Mouse (Mus musculus) E14TG2a.4 (cell line): Measurements from ENCODE around the gene Irx4.

Source experiments
- H3K27me3 ChIP-seq: 2 replicates; pipeline ENCODE4 v1.6.1; 2014; ENCODE audit warnings: low read length, control low read depth; ENCODE audit not compliant: insufficient read depth
- H3K36me3 ChIP-seq: 2 replicates; pipeline ENCODE4 v1.6.1; 2014; ENCODE audit warnings: low read length, control low read depth; ENCODE audit not compliant: insufficient read depth
- H3K4me1 ChIP-seq: replicated peaks from 2 replicates; pipeline ENCODE4 v1.6.1; 2014; ENCODE audit warnings: low read depth, low read length, control low read depth
- H3K4me3 ChIP-seq: replicated peaks from 2 replicates; pipeline ENCODE4 v1.5.1; 2014; ENCODE audit warnings: mild to moderate bottlenecking, low read length
- H3K9me3 ChIP-seq: 2 replicates; pipeline ENCODE4 v1.6.1; 2014; ENCODE audit warnings: low read length, control low read depth
- CTCF ChIP-seq: conservative IDR thresholded peaks from 2 replicates; pipeline ENCODE4 v1.5.1; 2014; ENCODE audit warnings: low read length
- NANOG ChIP-seq: IDR thresholded peaks from 2 replicates; pipeline ENCODE4 v1.6.1; 2014; ENCODE audit warnings: borderline replicate concordance, low read length, mixed read lengths
- POU5F1 ChIP-seq: IDR thresholded peaks from 2 replicates; pipeline ENCODE4 v1.6.1; 2014; ENCODE audit warnings: low read length, borderline replicate concordance

The Irx4 gene

DNA sequence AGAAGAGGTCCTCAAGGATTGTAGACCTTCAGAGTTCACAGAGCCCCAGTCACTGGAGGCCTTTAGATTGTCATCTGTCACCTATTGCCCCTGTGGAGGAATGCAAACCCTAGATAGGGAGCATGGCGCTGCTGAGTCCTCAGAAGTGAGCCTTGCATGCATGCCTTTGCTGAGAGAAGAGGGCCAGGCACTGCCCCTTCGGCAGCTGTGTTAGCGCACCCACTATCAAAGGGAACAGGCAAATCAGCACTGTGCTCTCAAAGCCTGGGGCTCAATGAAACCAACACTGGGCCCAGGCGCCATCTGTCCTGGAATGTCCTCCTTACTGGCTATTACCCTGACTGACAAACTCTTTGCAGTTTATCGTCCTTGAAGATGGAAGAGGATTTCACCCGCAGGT, 44.5 kb downstream of the Irx4 start:
- peaks cover 35% of the 10 kb centered on the region for H3K4me1 ChIP-seq
- H3K36me3 ChIP-seq = no peaks in the 10 kb centered on the region
- H3K4me3 ChIP-seq = no peak overlapping the region
- peaks cover 18% of the 10 kb centered on the region for H3K27me3 ChIP-seq
- no peaks in the 10 kb centered on the region for H3K9me3 ChIP-seq
- no peak for TF ChIP-seq CTCF
- TF ChIP-seq NANOG = no peak
- TF ChIP-seq POU5F1 = no peak

DNA sequence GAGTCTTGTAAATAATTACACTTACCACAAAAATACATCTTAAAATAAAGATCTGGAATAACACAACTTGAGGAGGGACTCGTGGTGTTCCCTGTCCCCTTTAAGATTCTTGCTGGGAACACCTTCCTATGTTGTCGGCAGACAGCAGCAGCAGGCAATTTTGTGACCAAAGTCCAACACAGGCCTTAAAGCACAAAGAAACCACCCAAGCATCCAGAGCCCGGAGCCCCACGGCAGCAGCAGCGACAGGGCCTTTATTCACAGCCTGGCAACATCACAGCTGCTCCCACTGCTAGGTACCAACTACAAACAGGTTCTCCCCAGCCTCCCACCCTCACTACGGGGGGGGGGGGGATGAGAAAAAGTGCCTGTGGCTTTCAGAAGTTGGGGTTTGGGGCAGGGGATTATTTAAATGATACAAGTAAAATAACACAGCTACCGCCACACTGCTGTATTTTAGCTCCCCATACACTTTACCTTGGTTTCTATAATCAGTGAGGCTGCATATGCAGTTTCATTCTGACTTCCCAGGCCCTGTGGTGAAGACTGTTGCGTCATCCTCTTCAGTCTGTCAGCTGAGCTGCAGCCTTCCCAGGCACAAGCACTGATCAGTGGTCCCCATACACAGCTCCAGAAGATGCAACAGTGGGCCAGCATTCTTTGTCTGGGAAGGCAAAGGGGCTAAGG, 45.3 kb downstream of the Irx4 start:
- Histone ChIP-seq H3K36me3 (no peaks in the 10 kb centered on the region), H3K4me3 (no peak overlapping the region), H3K4me1 (peaks cover 41% of the 10 kb centered on the region), H3K27me3 (peaks cover 21% of the 10 kb centered on the region), H3K9me3 (no peaks in the 10 kb centered on the region)
- TF ChIP-seq CTCF (no peak), POU5F1 (no peak), NANOG (no peak)

DNA sequence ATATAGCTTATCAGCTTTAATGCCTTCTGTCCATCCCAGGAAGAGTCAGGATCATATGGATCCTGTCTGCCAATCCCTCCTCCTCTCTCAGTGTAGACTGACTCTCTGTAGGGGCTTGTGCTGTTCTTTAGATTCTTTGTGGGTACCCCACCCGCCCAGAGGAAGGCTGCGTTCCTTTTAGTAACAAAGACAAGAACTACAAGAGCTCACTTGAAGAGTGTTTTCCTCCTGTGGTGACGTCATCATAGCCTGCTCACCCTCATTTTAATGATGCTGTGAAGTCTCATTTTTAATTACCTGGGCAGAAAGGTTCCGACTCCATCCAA, 45.8 kb downstream of the Irx4 start:
- Histone ChIP-seq H3K4me3 (no peak overlapping the region), H3K27me3 (peaks cover 21% of the 10 kb centered on the region), H3K9me3 (no peaks in the 10 kb centered on the region), H3K4me1 (peaks cover 41% of the 10 kb centered on the region), H3K36me3 (no peaks in the 10 kb centered on the region)
- TF ChIP-seq POU5F1 (no peak), NANOG (no peak), CTCF (no peak)

DNA sequence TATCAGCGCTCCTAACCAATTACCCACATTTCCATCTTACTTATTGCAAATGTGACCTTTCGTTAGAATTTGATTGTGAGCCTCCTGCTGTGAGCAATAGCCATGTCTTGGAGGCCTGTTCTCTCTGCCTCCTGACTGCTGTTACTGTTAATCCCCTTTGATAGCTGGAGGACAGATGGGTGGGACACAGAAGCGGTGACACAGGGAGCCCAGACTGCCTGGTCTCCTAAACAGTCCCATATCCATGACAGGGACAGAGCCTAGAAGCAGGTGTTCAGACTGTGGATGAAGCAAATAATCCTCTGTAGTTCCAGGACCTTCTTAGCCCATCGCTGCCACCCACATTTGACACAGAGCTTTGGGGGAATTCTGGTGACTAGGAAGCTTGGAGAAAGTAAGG, 46.2 kb downstream of the Irx4 start:
- Histone ChIP-seq H3K4me1 (peaks cover 41% of the 10 kb centered on the region), H3K9me3 (no peaks in the 10 kb centered on the region), H3K36me3 (no peaks in the 10 kb centered on the region), H3K4me3 (no peak overlapping the region), H3K27me3 (peaks cover 21% of the 10 kb centered on the region)
- TF ChIP-seq POU5F1 = no peak
- TF ChIP-seq CTCF = no peak
- no peak for TF ChIP-seq NANOG

DNA sequence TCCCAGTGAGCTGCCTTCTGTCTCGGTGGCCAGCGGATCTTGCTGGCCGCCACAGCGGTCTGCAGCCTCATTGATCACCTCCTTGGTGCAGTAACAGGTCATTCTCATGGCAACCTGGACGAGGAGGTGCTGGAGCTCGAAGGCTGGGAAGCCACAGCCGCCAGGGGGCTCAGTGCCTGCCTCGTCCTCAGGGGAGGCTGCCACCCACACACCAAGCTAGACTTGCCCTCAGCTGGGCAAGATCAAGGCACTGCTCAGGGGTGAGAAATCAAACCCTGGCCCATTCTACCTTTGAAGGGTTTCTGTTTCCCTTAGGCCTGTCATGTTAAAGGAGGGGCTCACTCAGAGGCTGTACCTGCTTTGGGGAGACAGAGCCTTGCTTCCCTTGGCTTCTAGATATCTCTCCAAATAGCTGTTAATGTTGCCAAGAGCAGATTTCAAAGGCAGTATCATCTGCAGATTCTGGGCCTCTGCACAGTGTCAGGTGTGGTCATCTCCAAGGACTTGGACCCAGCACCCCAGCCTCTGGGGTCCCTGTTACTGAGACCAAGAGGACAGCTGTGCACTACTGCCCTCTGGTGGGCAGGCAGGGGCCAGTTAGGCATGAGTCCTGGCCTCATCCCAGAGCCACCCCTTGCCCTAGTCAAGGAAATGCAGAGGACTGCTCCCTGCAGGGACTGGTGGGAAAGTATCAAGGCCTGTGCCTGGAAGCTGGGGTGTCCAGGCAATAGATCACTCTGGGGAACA, 50.1 kb downstream of the Irx4 start:
- H3K9me3 ChIP-seq = no peaks in the 10 kb centered on the region
- no peak overlapping the region for H3K4me3 ChIP-seq
- peaks cover 21% of the 10 kb centered on the region for H3K27me3 ChIP-seq
- peaks cover 25% of the 10 kb centered on the region for H3K4me1 ChIP-seq
- TF ChIP-seq NANOG = no peak
- no peak for TF ChIP-seq POU5F1
- TF ChIP-seq CTCF = peak; percentile 83
- H3K36me3 ChIP-seq = no peaks in the 10 kb centered on the region
